Mouse (Mus musculus) ES-E14 (cell line): Measurements from ENCODE around the gene Trpv6. TPM values are rescaled to one million over a fixed set of nuclear protein-coding genes. Genes with fewer than 3 reads are reported as not detected.

Source experiments
- DNase-seq: peaks from one replicate; pipeline ENCODE4 v3.0.0-alpha.2; 2013; ENCODE audit warnings: low read depth, low spot score
- H3K27ac ChIP-seq: 2 replicates; pipeline ENCODE4 v1.5.1; 2012; ENCODE audit warnings: low read depth, mild to moderate bottlenecking, low read length, moderate library complexity, mixed read lengths; ENCODE audit not compliant: poor library complexity, insufficient read depth, severe bottlenecking
- H3K36me3 ChIP-seq: 2 replicates; pipeline ENCODE4 v1.6.1; 2012; ENCODE audit warnings: mild to moderate bottlenecking, low read length, moderate library complexity, mixed read lengths; ENCODE audit not compliant: control insufficient read depth, poor library complexity, insufficient read depth, severe bottlenecking
- H3K4me1 ChIP-seq, 2 experiments: fragments of 150-350 bp in 1 of 2; sonication (generic) in 1 of 2; 2 replicates each; pipeline ENCODE4 v1.6.1; 2012; ENCODE audit warnings: low read length in 2 of 2, mild to moderate bottlenecking in 1 of 2, mixed read lengths in 1 of 2; ENCODE audit not compliant: control insufficient read depth in 2 of 2, insufficient read depth in 2 of 2, poor library complexity in 1 of 2
- H3K4me3 ChIP-seq, 2 experiments: fragments of 150-350 bp in 1 of 2; sonication (generic) in 1 of 2; 2 replicates each; pipeline ENCODE4 v1.5.1; 2012; ENCODE audit warnings: low read length in 2 of 2, low read depth in 1 of 2, mild to moderate bottlenecking in 1 of 2, mixed read lengths in 1 of 2; ENCODE audit not compliant: insufficient read depth in 1 of 2, poor library complexity in 1 of 2, severe bottlenecking in 1 of 2
- H3K9ac ChIP-seq: 2 replicates; pipeline ENCODE4 v1.6.1; 2012; ENCODE audit warnings: low read depth, mild to moderate bottlenecking, low read length, mixed read lengths; ENCODE audit not compliant: poor library complexity, insufficient read depth, severe bottlenecking
- H3K9me3 ChIP-seq: fragments of 150-350 bp; sonication (generic); 2 replicates; pipeline ENCODE4 v1.6.1; 2012; ENCODE audit warnings: low read depth, mild to moderate bottlenecking, low read length; ENCODE audit not compliant: control insufficient read depth, insufficient read depth
- CHD2 ChIP-seq: IDR thresholded peaks from 2 replicates; pipeline ENCODE4 v1.6.1; 2014; ENCODE audit warnings: mild to moderate bottlenecking, low read depth, low read length, inconsistent platforms
- HCFC1 ChIP-seq: IDR thresholded peaks from 2 replicates; pipeline ENCODE4 v1.6.1; 2012; ENCODE audit warnings: low read length, inconsistent platforms, borderline replicate concordance; ENCODE audit not compliant: insufficient read depth
- MAFK ChIP-seq: IDR thresholded peaks from 2 replicates; pipeline ENCODE4 v1.6.1; 2014; ENCODE audit warnings: mild to moderate bottlenecking, low read depth, low read length, inconsistent platforms; ENCODE audit not compliant: insufficient read depth
- ZC3H11A ChIP-seq: IDR thresholded peaks from 2 replicates; pipeline ENCODE4 v1.6.1; 2012; ENCODE audit warnings: low read depth, mild to moderate bottlenecking, inconsistent platforms, low read length, borderline replicate concordance
- ZNF384 ChIP-seq: IDR thresholded peaks from 2 replicates; pipeline ENCODE4 v1.6.1; 2012; ENCODE audit warnings: low read depth, low read length, inconsistent platforms
- in situ Hi-C, 2 experiments: fragments of 600-800 bp; cut with MboI; formaldehyde crosslinking; loops; one replicate each; pipeline ENCODE4 v1.15.1; 2025; ENCODE audit warnings: low sequenced_read_pairs in 2 of 2, inconsistent platforms in 1 of 2; ENCODE audit not compliant: unreplicated experiment in 2 of 2
- total RNA-seq: library from RNA; depleted of rRNA; stranded (reverse); fragments of 300-350 nt; gene quantifications from 2 replicates; pipeline ENCODE4 v1.2.3, GENCODE M21; 2012

Trpv6 gene
- total RNA-seq, 1 experiment: 0.18 TPM

- in situ Hi-C loops: no loop called here
- no peak for DNase-seq
- no peak for TF ChIP-seq ZC3H11A
- TF ChIP-seq MAFK: no peak
- no peak for TF ChIP-seq CHD2
- no peak for TF ChIP-seq HCFC1
- no peak for TF ChIP-seq ZNF384
- no peak overlapping the region for H3K27ac ChIP-seq
- no peaks in the 10 kb centered on the region for H3K36me3 ChIP-seq
- H3K9ac ChIP-seq: peak overlapping the region; percentile 63; the same call in 1 of the 2 replicates
- H3K4me1 ChIP-seq: peaks cover 0 to 5% of the 10 kb centered on the region in 2 experiments; a peak in 1 of 4 replicates
- peak overlapping the region; percentile 72 to 82 for H3K4me3 ChIP-seq
- no peaks in the 10 kb centered on the region for H3K9me3 ChIP-seq
Observed at GRCm38 (mm10) chr6:41605794-41606104, 30.5 kb downstream of the Trpv6 start.

DNA sequence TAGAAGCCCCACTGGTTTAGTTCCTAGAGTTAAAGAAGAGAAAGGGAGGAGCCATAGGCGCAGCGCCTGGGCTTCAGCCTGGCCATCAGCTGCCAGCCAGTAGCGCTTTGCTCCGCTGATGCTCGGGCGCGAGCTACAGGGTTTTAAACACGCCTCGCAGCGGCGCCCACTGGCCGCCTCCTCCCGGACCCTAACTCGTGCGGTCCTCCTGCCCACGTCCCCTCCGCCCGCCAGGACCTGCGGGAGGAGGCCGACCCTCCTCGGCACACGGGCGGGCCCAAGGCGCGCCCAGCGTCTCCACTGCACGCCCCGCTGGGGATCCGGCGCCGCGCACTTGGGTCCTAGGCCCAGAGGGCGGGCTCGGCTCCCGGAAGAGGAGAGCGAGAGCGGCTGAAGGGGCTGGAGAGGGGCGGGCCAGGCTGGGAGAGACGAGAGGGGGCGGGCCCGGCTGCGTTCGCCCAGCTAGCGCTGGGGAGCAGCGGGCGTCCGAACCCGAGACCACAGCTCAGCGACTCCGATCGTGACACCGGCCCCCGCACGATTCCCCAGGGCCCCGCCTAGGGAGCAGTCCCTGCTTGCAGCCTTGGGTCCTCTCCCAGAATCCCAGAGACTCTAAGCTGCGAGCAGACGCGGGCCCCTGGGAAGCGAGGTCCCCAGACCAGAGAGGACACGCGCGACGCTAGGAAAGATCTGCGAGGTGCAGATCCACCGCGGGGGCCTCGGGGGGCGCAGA lies 31.0 kb downstream of the Trpv6 start, which contains the start of gene Ephb6:
TSS of gene Ephb6 (plus strand) at position 422 of the 733 bp plus-strand sequence.
- TF ChIP-seq ZC3H11A (no peak), MAFK (no peak), ZNF384 (no peak), HCFC1 (no peak), CHD2 (no peak)
- Histone ChIP-seq H3K9ac (peak within 1 kb of the TSS; percentile 80), H3K4me3 (peak within 1 kb of the TSS; percentile 72 to 82), H3K36me3 (no peaks in the 10 kb centered on the region), H3K4me1 (peaks cover 0 to 5% of the 10 kb centered on the region in 2 experiments; a peak in 1 of 4 replicates), H3K9me3 (no peaks in the 10 kb centered on the region), H3K27ac (no peak within 1 kb of the TSS)
- in situ Hi-C loops: no loop called here
- DNase-seq: peak; percentile 63

DNA sequence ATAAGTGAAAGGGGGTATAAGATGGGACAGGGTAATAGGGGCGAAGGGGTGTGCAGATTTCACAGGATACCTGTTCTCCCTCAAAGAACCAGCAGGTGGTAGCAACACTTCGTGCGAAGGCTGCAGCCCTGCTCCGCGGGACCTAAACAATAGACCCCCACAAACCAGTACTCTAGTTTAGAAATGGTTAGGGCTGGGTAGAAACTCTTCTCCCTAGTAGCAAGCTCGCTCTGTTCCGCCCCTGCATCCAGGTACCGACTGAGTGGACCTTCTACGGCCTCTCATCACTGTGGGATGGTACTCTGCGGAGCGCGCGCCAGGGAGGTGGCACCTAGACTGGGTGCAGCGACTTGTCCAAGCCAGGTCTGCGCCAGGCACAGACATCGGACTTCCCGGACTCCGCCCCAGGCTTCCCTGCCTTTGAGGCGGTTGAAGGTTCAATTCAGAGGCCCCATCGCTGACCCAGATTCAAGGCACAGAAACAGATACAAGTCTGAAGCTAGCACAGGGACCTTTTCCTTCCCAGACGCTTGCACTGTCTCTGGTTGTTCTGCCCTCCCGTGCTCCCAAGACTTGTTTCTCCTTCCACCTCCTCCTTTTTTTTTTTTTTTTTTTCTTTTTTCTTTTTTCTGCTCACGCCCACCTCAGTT lies 31.7 kb downstream of the Trpv6 start:
- H3K27ac ChIP-seq: no peak overlapping the region
- TF ChIP-seq HCFC1: no peak
- no peak for TF ChIP-seq CHD2
- peak; percentile 70 for TF ChIP-seq ZNF384
- peak; percentile 50; the same call in 1 of the 2 replicates for TF ChIP-seq ZC3H11A
- TF ChIP-seq MAFK: no peak
- H3K4me1 ChIP-seq: peaks cover 0 to 5% of the 10 kb centered on the region in 2 experiments; a peak in 1 of 4 replicates
- peak overlapping the region; percentile 72 to 82 for H3K4me3 ChIP-seq
- H3K36me3 ChIP-seq: no peaks in the 10 kb centered on the region
- in situ Hi-C loops: no loop called here
- no peaks in the 10 kb centered on the region for H3K9me3 ChIP-seq
- peak; percentile 47 for DNase-seq
- H3K9ac ChIP-seq: peak overlapping the region; percentile 67

DNA sequence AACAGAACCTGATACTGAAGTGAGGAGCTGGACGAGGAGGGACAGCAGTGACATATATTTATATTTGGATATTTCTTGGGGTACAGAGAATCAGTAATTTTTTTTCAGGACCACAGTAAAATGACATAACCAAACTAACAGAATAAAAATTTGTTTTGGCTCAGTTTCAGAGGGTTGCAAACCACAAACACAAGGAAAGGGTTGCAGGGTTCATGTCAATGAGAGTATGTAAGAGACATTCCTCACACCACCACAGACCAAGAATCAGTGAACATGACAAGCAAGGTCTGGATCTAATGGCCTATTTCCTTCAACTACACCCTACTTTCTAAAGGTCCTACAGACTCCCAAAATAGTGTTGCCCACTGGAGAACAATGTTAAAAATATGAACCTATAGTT lies 54.0 kb downstream of the Trpv6 start:
- DNase-seq: no peak
- H3K36me3 ChIP-seq: no peaks in the 10 kb centered on the region
- H3K9me3 ChIP-seq: no peaks in the 10 kb centered on the region
- no peak for TF ChIP-seq ZNF384
- TF ChIP-seq MAFK: no peak
- no peak for TF ChIP-seq HCFC1
- TF ChIP-seq CHD2: no peak
- TF ChIP-seq ZC3H11A: no peak
- H3K9ac ChIP-seq: no peak overlapping the region
- no peak overlapping the region for H3K4me3 ChIP-seq
- H3K27ac ChIP-seq: no peak overlapping the region
- in situ Hi-C loops: no loop called here
- H3K4me1 ChIP-seq: no peaks in the 10 kb centered on the region
